Mouse (Mus musculus): ENCODE data around the gene 4930404H24Rik.

Gene 4930404H24Rik

DNA sequence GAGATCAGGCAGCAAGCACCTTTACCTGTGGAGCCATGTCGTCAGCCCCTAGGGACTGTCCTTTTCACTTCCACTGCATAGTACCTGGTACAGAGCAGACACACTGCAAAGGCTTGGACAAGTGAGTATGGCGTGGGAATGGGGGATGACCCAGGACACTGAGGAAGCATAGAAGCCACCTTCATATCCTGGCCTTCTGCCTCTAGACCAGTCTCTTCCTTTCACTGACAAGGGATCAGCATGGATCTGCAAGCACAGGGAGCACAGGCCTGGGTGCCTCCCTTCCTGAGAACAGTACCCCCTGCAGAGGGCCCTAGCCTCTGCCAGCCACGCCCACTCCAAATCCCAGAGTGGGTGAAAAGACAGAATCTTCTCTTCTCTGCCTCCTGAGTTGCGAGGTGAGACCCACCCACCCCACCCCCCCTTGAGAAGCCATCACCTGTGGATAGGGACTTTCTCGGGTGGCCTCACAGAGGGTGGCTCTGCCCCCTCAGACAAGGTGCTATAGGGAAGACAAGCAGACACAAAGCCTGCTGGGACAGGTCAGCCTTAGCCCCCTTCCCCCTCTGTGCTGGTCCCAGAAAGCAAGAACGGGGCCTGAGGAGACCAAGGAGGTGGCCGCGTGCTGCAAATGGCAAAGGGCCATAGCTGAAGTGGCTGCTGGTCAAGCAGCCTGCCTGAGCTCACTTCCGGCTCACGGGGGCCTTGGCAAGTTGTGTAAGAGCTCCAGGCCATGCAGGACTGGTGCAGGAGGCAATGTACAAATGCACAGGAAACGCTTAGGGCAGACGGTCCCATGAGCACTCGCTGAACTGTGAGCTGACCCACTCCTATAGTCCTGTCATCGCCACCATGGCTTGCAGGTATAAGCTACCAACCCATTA is 22.1 kb downstream of the 4930404H24Rik start:
- no peak for TF ChIP-seq GATA4 (IDR thresholded peaks at IDR 0.05; ENCODE audit: insufficient replicate concordance, low read length)

DNA sequence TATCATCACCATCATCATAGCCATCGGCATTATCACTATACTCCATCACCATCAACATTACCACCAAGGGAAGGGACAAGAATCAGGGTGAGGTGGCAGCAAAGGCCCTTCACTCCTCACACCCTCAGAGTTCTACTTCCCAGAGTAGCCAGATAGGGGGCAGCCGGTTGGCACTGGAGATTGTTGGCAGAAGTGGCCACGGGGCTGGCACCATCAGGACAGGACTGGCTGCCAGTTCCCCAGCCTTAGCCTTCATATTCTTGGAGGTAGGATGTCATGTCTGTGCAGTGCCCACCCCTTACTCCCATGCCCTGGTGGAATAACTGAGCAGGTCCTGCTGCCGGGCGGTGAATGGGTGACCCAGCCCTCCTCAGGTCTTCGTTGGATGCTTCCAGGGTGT is 23.0 kb downstream of the 4930404H24Rik start:
- TF ChIP-seq GATA4 (IDR thresholded peaks at IDR 0.05; ENCODE audit: insufficient replicate concordance, low read length) = no peak

- TF ChIP-seq GATA4 (IDR thresholded peaks at IDR 0.05; ENCODE audit: insufficient replicate concordance, low read length) = no peak
Observed at GRCm38 (mm10) chr2:153516961-153517360, 24.4 kb downstream of the 4930404H24Rik start.

GRCm38 (mm10) chr2:153520057-153520456 is 27.5 kb downstream of the 4930404H24Rik start:
- no peak for TF ChIP-seq GATA4 (IDR thresholded peaks at IDR 0.05; ENCODE audit: insufficient replicate concordance, low read length)

DNA sequence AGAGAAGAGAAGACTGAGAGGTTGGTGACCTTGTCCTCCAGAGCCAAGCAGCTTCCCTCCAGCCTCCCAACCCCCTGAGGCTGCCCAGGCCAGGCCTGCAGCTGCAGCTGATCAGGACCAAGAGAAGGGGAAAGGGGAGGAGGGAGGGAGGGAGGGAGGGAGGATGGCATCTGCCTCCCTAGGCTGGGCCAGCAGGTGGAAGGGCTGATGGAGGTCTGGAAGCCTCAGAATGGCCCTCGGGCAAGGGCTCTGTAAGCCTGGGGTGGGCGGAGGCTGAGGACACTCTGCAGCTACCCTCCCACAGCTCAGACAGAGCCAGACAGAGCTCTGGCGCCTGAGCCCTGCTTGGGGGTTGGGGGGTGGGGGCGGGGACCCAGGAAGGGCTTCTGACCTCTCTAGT is 29.7 kb downstream of the 4930404H24Rik start:
- no peak for TF ChIP-seq GATA4 (IDR thresholded peaks at IDR 0.05; ENCODE audit: insufficient replicate concordance, low read length)

- no peak for TF ChIP-seq GATA4 (IDR thresholded peaks at IDR 0.05; ENCODE audit: insufficient replicate concordance, low read length)
Observed at GRCm38 (mm10) chr2:153523143-153523542, 30.6 kb downstream of the 4930404H24Rik start.

GRCm38 (mm10) chr2:153523656-153524055 is 31.1 kb downstream of the 4930404H24Rik start:
- TF ChIP-seq GATA4 (IDR thresholded peaks at IDR 0.05; ENCODE audit: insufficient replicate concordance, low read length) = no peak

DNA sequence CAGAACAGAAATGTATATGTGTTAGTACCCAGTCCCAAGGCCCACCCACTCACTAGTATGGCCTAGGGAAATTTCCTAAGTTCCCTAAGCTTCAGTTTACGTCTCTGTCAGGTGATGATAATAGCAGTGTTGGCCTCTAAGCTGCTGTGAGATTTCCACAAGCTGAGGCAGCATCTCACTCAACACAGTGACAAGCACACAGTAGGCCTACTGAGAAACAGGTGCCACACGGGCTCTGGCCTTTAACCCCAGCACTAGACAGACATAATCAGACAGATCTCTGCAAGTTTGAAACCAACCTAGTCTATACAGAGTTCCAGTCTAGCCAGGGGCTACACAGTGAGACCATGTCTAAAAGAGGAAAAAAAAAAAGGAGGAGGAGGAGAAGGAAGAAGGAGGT is 32.1 kb downstream of the 4930404H24Rik start:
- no peak for TF ChIP-seq GATA4 (IDR thresholded peaks at IDR 0.05; ENCODE audit: insufficient replicate concordance, low read length)

DNA sequence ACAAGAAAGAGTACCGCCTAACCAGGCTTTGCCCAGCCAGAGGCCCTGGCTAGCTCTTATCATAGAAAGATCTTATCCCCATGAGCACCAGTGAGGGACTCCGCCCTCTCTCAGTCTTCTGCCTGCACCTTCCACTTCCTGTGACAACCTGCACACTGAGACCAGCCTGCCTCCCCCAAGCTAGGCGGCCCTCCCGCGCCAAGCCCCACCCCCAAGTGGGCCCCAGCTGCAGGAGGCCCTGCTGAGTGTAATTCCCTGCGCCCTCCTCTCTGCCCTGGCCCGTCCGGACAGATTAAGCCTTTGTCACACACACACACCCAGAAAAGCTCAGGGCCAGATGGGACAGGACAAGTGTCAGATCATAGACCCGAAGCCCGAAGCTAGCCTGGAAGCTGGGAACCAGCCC is 33.3 kb downstream of the 4930404H24Rik start:
- TF ChIP-seq GATA4 (IDR thresholded peaks at IDR 0.05; ENCODE audit: insufficient replicate concordance, low read length) = no peak

GRCm38 (mm10) chr2:153526850-153527530 is 34.4 kb downstream of the 4930404H24Rik start:
- TF ChIP-seq GATA4 (IDR thresholded peaks at IDR 0.05; ENCODE audit: insufficient replicate concordance, low read length) = no peak

DNA sequence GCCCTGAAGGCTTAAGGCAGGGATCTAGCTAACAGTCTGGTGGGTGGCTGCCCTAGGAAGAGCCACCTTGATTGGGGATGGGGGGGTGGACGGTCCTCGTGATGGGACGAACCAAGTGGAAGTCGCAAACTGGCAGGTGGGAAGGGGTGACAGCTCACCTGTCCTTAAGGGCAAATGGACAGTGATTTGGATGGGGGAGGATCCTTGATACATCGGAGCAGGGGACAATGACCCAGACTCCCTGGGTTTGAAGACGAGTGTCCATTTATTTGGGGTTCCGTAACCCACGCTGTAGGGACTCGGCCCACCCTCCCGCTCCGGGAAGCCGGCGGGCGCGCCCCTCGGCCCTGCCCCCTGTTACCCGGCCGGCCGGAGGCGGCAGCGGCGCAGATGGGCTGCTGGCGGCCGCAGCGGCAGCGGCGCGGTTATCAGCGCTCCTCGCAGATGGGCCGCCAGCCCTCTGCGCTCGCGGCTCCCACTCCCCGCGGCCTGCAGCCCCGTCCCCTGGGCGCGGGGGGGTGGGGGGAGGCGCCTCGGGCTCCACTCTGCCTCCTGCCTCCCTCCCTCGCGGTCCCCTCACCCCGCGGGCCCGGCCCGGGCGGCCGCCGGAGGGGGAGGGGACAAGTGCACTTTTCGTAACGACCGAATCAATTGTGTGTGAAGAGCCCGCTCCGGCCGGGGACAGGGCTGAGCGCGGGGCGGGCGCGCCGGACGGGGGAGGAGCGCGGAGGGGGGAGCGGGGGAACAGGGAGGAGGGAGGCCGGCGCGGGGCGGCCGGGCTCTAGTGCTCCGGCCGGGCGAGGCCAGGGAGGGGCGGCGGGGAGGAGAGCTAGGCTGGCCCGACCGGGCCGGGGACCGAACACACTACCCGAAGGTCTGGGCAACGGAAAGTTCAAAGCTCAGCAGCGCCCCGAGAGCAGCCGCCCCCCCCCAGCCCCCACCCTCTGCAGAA is 35.3 kb downstream of the 4930404H24Rik start:
- no peak for TF ChIP-seq GATA4 (IDR thresholded peaks at IDR 0.05; ENCODE audit: insufficient replicate concordance, low read length)

DNA sequence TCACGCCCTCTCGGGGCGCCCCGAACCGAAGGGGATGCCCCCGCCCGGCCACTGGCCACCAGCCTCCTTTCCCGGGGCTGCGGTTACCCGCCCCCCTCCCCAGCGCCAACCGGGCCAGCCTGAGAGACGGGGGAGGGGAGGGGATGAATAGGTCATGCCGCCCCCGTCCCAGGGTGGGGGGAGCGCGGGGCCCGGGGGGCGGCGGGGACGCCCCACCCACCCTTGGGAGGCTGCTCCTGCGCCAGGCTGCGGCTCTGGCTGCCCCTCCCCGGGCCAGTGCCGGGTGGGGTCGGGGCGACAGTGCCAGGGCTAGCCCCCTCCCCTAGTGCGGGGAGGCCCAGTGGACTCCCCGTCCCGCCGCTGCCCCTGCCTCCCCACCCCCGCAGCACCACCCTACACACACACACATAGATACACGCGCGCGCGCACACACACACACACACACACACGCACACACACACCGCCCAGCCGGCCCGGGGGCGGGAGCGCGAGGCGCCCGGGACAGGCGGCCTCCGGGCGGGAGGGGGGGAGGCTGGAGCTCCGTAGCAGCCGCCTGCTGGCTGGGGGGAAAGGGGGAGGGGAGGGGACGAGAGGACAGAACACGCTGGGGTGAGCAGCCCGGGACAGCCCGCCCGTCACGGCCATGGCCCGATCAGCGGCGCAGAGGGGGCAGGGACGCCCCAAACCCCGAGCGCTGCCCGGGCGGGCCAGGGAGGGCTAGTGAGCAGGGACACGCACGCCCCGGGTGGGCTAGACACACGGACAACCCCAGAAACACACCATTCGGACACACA is 36.2 kb downstream of the 4930404H24Rik start:
- TF ChIP-seq GATA4 (IDR thresholded peaks at IDR 0.05; ENCODE audit: insufficient replicate concordance, low read length) = no peak

GRCm38 (mm10) chr2:153529365-153529781 is 36.8 kb downstream of the 4930404H24Rik start:
- no peak for TF ChIP-seq GATA4 (IDR thresholded peaks at IDR 0.05; ENCODE audit: insufficient replicate concordance, low read length)
